In the genomic region with DNA sequence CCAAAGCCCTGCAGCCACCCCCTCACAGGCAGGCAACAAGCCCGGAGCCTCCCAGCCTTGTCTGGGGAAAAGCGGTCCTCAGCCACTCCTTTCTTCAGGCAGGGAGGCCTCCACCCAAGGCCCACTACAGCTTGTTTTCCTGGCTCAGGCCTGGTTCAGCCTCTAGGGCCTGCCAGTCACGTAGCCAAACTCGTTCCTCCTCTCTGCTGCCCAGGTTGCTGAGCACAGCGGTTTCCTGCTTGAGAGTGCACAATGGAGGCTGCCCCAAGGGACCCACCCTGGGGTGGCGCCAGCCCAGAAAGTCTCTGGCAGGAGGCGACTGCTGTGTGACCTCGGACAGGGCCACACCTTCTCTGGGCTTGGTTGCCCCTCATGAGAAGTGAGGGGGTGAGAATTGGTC, we compare ENCODE assay signal across 11 mouse cellular contexts. TPM values are rescaled to one million over a fixed set of nuclear protein-coding genes. Genes with fewer than 3 reads are reported as not detected.
DNase-seq lines count a peak whose midpoint lies in the region; ATAC-seq and TF ChIP-seq lines count a peak whose summit lies in the region.
"Had no signal": no experiment of that assay in that cellular context is flagged by ENCODE, and none has a peak within 500 bp of the region (broad histone marks: within the 10 kb centered on the region; RNA-seq: fewer than 3 reads in every experiment).

No protein-coding gene starts in this region.

- intact Hi-C loops in left cerebral cortex, adult 2 months (cut with DNase I) = no loop called here

- 0 out of 2 replicates have a peak, but pooled peaks have one; percentile 16 for ATAC-seq in kidney, embryonic 15.5 days (replicated peaks; ENCODE audit: low FRiP score)
- peak; percentile 26; the same call in 1 of the 2 replicates for ATAC-seq in megakaryocyte progenitor cell, adult 5-6 weeks (replicated peaks; ENCODE audit: poor library complexity)
- no peak for ATAC-seq in forebrain, embryonic 15.5 days (replicated peaks)
- ATAC-seq: forebrain, embryonic 14.5 days had no signal

- no peak overlapping the region for H3K4me2 ChIP-seq in kidney, embryonic 15.5 days
- H3K4me2 ChIP-seq in forebrain, embryonic 15.5 days (replicated peaks) = no peak overlapping the region
- H3K4me2 ChIP-seq: neural tube, embryonic 12.5 days had no signal

- H3K27me3 ChIP-seq in kidney, embryonic 15.5 days = no peaks in the 10 kb centered on the region
- H3K27me3 ChIP-seq in forebrain, embryonic 15.5 days = no peaks in the 10 kb centered on the region
- H3K27me3 ChIP-seq: neural tube, embryonic 12.5 days had no signal

- H3K9ac ChIP-seq in kidney, embryonic 15.5 days = no peak overlapping the region
- H3K9ac ChIP-seq in forebrain, embryonic 15.5 days (replicated peaks) = no peak overlapping the region
- H3K9ac ChIP-seq: neural tube, embryonic 12.5 days had no signal

- no peaks in the 10 kb centered on the region for H3K9me3 ChIP-seq in kidney, embryonic 15.5 days (replicated peaks)
- no peaks in the 10 kb centered on the region for H3K9me3 ChIP-seq in forebrain, embryonic 15.5 days
- H3K9me3 ChIP-seq: neural tube, embryonic 12.5 days had no signal

- peaks cover 9% of the 10 kb centered on the region for H3K4me1 ChIP-seq in brown adipose tissue, adult 24 weeks (ENCODE audit: control insufficient read depth, insufficient read depth, insufficient read length, low read length)
- H3K4me1 ChIP-seq in kidney, embryonic 15.5 days = peaks cover 41% of the 10 kb centered on the region
- H3K4me1 ChIP-seq in forebrain, embryonic 15.5 days = no peaks in the 10 kb centered on the region
- H3K4me1 ChIP-seq: neural tube, embryonic 12.5 days had no signal

- TF ChIP-seq CTCF in left cerebral cortex, adult 2 months (IDR thresholded peaks at IDR 0.05) = no peak

- no peak overlapping the region for H3K4me3 ChIP-seq in brown adipose tissue, adult 24 weeks (ENCODE audit: insufficient read depth, low read depth, low read length)
- H3K4me3 ChIP-seq in kidney, embryonic 15.5 days (replicated peaks) = no peak overlapping the region
- H3K4me3 ChIP-seq in left cerebral cortex, adult 2 months = no peak overlapping the region
- no peak overlapping the region for H3K4me3 ChIP-seq in forebrain, embryonic 15.5 days
- H3K4me3 ChIP-seq: neural tube, embryonic 12.5 days had no signal

- WGBS in kidney, embryonic 15.5 days = 62% methylated on average over 8 of the region's 8 CpGs
- 59% methylated on average over 8 of the region's 8 CpGs for WGBS in forebrain, embryonic 15.5 days

- H3K27ac ChIP-seq in brown adipose tissue, adult 24 weeks (replicated peaks; ENCODE audit: low read depth, low read length) = peak overlapping the region; percentile 32
- H3K27ac ChIP-seq in kidney, embryonic 15.5 days = peak overlapping the region; percentile 62
- no peak overlapping the region for H3K27ac ChIP-seq in left cerebral cortex, adult 2 months
- H3K27ac ChIP-seq in forebrain, embryonic 15.5 days (replicated peaks) = no peak overlapping the region
- H3K27ac ChIP-seq: neural tube, embryonic 12.5 days had no signal

- H3K36me3 ChIP-seq in kidney, embryonic 15.5 days = no peaks in the 10 kb centered on the region
- no peaks in the 10 kb centered on the region for H3K36me3 ChIP-seq in forebrain, embryonic 15.5 days
- H3K36me3 ChIP-seq: G1E; neural tube, embryonic 12.5 days had no signal

- DNase-seq in gastrocnemius, postnatal 25 days = peak; percentile 54
- DNase-seq in gastrocnemius, postnatal 4 days (ENCODE audit: low spot score in 2 of 2) = no peak
- DNase-seq in left cerebral cortex, adult 2 months (ENCODE audit: extremely low spot score in 1 of 2, low spot score in 2 of 2) = no peak
- DNase-seq in layer of hippocampus, adult 9-10 months (ENCODE audit: low spot score) = no peak

RNA-seq across cellular contexts. Expression of a gene that starts 14.2 kb away (rescaled TPM):
- total RNA-seq in gastrocnemius, postnatal 25 days (2021) = under 1 TPM in 1 of 2 experiments, not detected in 1; 0.29 TPM
- under 1 TPM in 1 of 2 experiments, not detected in 1; 0.25 TPM for total RNA-seq in gastrocnemius, postnatal 4 days (2021)
- polyA plus RNA-seq in brown adipose tissue, adult 24 weeks (2012; ENCODE audit: insufficient read depth, insufficient read length, missing spikeins) = 1.3 TPM in 1 of 2 replicates, not detected in the other
- polyA plus RNA-seq in kidney, embryonic 15.5 days (2015; fragmentation: Nextera tagmentation; extraction: Ambion mirVana) = 2.0 and 2.4 TPM in 2 replicates
- total RNA-seq in megakaryocyte progenitor cell, adult 5-6 weeks (2015) = not detected in 2 replicates
- total RNA-seq in megakaryocyte progenitor cell, adult 5-6 weeks (2017) = not detected in 2 replicates
- total RNA-seq in left cerebral cortex, adult 2 months (2021) = 1 to 10 TPM; 3.4 to 4.7 TPM
- 12.1 and 13.8 TPM in 2 replicates for polyA plus RNA-seq in forebrain, embryonic 15.5 days (2015; fragmentation: Nextera tagmentation; extraction: Ambion mirVana)
- total RNA-seq: G1E had no signal
- polyA plus RNA-seq: G1E had no signal

RNA-seq across cellular contexts. Expression of a gene that starts 44.7 kb away (rescaled TPM):
- total RNA-seq in gastrocnemius, postnatal 25 days (2021) = under 1 TPM; 0.35 to 0.51 TPM
- total RNA-seq in gastrocnemius, postnatal 4 days (2021) = 1 to 10 TPM; 1.6 to 2.6 TPM
- not detected in 2 replicates for polyA plus RNA-seq in brown adipose tissue, adult 24 weeks (2012; ENCODE audit: insufficient read depth, insufficient read length, missing spikeins)
- polyA plus RNA-seq in kidney, embryonic 15.5 days (2015; fragmentation: Nextera tagmentation; extraction: Ambion mirVana) = 7.6 and 8.5 TPM in 2 replicates
- total RNA-seq in megakaryocyte progenitor cell, adult 5-6 weeks (2015) = not detected in 2 replicates
- not detected in 2 replicates for total RNA-seq in megakaryocyte progenitor cell, adult 5-6 weeks (2017)
- under 1 TPM in 1 of 2 experiments, not detected in 1; 0.36 TPM for total RNA-seq in left cerebral cortex, adult 2 months (2021)
- polyA plus RNA-seq in forebrain, embryonic 15.5 days (2015; fragmentation: Nextera tagmentation; extraction: Ambion mirVana) = not detected in 2 replicates
- total RNA-seq: G1E had no signal
- polyA plus RNA-seq: forebrain, embryonic 14.5 days; G1E; neural tube, embryonic 12.5 days had no signal

RNA-seq across cellular contexts. Expression of a gene that starts 52.8 kb away (rescaled TPM):
- total RNA-seq in gastrocnemius, postnatal 25 days (2021) = 1 to 10 TPM; 1.3 to 2.0 TPM
- total RNA-seq in gastrocnemius, postnatal 4 days (2021) = 1 to 10 TPM; 3.7 to 4.7 TPM
- 1.6 and 1.7 TPM in 2 replicates for polyA plus RNA-seq in brown adipose tissue, adult 24 weeks (2012; ENCODE audit: insufficient read depth, insufficient read length, missing spikeins)
- 6.8 and 7.1 TPM in 2 replicates for polyA plus RNA-seq in kidney, embryonic 15.5 days (2015; fragmentation: Nextera tagmentation; extraction: Ambion mirVana)
- total RNA-seq in megakaryocyte progenitor cell, adult 5-6 weeks (2015) = 0.46 and 0.49 TPM in 2 replicates
- 0.14 and 0.50 TPM in 2 replicates for total RNA-seq in megakaryocyte progenitor cell, adult 5-6 weeks (2017)
- 1 to 10 TPM; 1.3 to 1.9 TPM for total RNA-seq in left cerebral cortex, adult 2 months (2021)
- polyA plus RNA-seq in forebrain, embryonic 15.5 days (2015; fragmentation: Nextera tagmentation; extraction: Ambion mirVana) = 1.0 and 1.1 TPM in 2 replicates
- total RNA-seq: G1E had no signal
- polyA plus RNA-seq: G1E had no signal

Comparison
In these comparisons a context has a peak if more than half of its experiments do, and no peak if none do; other contexts are left out.
1. H3K27ac ChIP-seq: peak in brown adipose tissue, adult 24 weeks (single experiment) and kidney, embryonic 15.5 days (single experiment); none in left cerebral cortex, adult 2 months (single experiment) and forebrain, embryonic 15.5 days (single experiment).